Mouse (Mus musculus): ENCODE measurements around the gene Hc.

Hc gene

DNA sequence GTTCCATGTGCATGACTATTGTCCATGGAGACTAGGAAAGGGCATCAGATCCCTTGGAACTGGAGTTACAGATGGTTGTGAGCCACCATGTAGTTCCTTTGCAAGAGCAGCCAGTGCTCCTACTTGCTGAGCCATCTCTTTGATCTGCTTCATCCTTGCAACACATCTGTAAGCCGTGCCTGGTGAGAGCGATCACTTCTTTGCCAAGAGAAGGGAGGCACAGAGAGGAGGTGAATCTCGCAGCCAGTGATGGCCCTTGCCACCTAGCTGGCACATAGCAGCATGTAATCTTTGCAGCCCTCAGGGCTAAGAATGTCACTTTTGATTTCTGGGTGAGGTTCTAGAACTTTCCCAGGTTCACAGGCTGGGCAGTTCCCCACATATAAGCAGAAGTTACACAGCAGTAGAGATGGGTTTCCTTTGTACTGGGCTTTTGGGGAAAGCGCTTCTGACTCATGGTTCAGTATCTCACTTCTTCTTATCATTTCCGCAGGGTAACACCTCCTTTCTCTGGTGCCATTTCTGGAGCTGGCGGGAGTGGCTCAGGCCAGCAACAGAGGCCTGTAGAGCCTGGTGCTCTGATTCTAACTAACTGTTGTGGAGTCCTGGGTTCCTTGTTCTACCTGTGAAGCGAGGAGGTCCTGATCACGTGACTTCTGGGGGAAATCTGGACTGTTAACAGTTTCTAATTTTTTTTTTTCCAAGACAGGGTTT is 84.1 kb downstream of the Hc start:
- DNase-seq (ENCODE audit: low read depth, low spot score): peak; percentile 64

DNA sequence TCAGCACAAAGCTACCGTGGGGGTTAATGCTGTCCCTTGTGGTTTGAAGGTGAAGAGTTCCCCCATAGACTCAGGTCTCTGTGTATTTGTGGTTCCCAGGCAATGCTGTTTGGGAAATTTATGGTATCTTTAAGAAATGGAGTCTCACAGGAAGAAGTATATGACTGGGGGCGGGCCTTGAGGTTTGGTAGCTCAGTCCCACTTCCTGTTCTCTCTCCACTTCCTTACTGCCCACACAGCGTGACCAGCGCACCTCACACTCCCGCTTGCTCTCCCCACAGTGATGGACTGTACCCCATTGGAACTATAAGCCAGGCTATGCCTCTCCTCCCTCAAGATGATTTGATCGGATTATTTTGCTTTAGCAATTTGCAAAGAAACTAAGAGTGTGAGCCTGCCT is 84.8 kb downstream of the Hc start:
- peak; percentile 62 for DNase-seq (ENCODE audit: low read depth, low spot score)

DNA sequence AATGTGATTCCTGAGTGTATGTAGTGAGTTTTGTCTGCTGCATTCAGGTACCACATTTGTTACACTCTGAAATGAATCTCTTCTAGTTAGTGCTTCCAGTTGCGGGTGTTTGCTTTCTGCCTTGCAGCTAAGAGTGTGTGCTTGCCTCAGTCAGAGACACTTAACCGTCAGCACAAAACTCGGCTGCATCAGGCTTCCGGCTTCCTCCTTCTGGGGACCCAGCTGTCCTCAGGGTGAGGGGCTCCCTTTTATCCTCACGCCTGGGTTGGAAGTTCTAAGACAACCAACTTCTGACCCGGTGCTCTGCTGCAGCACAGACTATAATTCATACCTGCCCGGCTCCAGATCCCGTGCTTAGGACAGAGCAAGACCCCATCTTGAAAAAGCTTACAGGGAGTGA is 88.2 kb downstream of the Hc start:
- DNase-seq (ENCODE audit: low read depth, low spot score): no peak

DNA sequence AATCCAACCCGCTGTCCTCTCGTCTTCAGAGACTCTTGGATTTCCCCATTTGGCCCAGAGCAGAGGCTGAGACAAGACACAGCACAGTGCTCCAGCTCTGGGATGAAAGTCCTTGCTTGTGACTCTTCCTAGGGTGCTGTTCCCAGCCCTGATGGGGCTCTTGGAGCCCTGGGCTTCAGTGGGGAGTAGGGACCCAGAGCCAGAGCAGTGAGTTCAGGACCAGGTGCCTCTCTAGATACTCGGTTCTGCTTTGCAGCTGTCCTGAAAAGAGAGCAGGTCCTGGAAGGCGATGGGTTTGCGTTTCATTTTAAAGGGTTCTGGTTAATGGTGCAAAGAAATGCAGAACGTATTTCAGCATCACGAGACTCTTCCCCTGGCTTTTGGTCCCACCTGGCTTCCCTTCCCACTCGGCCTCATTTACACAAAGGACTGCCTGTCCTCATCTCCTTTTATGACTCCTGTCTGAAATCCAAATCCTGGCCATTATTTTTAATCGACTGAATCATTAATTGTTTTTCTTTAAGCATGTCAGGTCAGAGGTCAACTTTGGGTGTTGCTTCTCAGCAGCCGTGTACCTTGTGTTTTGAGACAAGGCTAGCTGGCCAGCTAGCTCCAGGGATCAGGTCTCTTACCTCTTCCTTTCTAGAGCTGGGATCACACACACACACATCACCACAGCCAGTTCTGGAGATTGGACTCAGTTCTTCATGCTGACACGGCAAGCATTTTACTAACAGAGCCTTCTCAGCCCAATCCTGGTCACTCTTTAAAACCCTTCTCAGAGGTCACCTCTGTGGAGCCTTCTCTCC is 90.0 kb downstream of the Hc start:
- no peak for DNase-seq (ENCODE audit: low read depth, low spot score)

DNA sequence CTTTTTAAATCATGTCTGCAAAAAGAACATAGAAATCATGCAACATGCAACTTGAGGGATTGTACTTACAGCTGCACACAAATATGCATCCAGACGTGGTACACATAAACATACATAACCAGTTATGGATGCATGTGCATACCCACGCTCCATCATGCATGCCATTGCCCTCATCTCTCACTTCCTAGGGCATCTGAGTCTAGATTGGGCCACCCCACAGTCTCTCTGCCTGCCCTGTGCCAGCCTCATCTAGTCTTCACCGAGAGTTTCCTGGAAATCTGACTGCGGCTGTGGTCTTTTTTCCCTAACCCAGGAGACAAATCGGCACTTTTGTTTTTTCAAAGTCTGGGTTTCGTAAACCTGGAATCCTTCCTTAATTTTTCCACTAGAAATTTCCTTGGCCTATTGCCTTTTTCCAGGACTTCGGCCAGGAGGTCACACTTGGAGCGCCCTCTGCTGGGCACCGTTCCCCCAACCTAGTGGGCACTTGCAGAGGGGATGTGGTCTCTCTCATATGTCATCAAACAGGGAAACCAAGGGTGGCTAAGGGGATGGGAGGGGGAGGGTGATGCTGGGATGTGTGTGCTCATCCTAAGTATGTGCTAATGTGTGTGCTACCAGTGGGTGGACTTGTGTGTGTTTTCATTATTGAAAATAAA is 91.0 kb downstream of the Hc start:
- peak; percentile 80 for DNase-seq (ENCODE audit: low read depth, low spot score)

DNA sequence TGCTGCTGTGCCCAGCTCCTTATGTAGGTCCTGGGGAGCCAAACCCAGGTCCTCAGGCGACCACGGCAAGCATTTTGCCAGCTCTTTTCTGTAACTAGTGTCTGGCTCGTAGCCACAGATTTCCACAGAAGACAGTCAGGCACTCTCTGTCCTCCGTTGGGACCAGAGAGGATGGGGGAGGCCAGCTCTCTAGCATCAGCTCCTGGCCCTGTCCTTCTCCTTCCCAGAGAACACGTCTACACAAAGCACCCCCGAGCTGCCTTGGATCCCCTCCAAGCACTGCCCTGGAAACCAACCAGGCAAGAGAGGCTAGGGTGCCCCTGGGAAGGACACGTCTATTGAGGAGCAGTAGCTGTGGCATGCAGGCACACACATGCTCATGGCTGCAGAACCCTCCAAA is 92.1 kb downstream of the Hc start:
- no peak for DNase-seq (ENCODE audit: low read depth, low spot score)

DNA sequence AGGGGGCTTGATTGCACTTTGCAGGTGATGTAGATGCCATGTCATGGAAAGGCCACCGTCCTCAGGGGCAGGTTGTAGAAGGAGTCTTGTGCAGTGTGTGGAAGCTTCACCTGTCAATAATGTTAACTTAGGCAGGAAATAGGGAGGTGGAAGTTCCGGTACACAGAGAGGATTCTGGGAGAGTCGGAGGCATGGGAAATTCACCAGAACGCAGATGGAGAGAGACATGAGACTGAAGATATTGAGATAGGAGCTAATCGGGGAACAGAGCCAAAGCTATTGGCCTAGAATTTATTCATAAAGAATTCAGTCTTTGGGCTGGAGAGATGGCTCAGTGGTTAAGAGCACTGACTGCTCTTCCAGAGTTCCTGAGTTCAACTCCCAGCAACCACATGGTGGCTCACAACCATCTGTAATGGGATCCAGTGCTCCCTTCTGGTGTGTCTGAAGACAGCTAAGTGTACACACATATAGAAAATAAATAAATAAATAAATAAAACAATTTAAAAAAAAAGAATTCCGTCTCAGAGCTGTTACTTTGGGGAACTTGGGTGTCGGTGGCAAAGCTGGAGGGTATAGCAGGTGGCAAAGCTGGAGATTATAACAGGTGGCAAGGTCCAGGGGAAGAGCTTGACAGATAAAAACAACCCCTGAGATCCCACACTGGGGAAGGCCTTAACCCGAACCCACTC is 94.8 kb downstream of the Hc start:
- no peak for DNase-seq (ENCODE audit: low read depth, low spot score)

DNA sequence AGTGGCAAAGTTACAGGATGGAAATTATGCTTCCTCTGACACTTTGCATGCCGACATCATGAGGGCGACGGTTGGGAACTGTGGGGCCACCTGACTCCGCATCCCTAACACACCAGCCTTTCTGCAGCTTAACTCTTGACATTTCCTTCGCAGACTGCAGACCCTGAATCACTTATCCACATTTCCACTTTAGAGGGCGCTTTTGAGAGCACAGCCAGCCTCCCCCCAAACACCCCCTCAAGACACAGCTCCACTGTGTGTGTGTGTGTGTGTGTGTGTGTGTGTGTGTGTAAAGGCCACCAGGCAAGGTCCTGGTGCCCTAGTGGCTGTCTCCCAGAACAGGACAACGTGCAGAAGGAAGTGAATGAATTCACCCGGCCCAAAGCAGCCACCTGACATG is 95.4 kb downstream of the Hc start:
- DNase-seq (ENCODE audit: low read depth, low spot score): peak; percentile 44

DNA sequence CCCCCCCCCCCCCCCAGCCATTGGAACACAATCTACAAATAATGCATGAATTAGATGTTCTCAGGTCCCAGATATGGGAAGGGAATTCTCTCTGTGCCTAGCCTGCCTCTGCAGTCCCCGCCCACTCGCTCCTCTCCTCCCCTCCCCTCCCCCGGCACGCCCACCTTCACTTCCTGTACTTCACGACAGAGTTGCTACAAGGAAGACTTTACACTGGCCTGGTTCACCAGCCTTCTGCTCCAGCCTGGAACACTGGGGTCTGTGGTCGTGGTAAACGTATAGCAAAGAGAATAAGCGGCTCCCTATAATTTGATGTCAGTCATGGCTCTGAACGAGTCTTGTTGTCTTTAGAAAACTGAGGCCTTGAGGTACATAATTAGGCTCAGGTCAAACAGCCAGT is 95.9 kb downstream of the Hc start:
- DNase-seq (ENCODE audit: low read depth, low spot score): peak; percentile 87

DNA sequence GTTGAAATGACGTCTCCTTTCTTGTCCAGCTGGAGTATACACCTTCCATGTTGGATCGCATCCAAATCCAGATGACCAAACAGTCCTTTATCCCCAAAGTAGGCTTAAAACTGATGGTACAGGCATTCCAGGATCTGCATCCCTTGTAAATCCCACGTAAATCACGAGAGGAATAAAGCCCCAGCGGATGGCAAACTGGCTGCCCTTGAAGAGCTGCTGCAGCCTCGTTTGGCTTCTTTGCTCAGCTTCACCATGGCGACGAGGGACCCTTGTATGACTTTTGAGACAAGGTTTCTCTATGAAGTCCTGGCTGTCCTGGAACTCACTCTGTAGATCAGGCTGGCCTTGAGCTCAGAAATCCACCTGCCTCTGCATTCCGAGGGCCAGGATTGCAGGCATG is 96.6 kb downstream of the Hc start:
- DNase-seq (ENCODE audit: low read depth, low spot score): no peak

DNA sequence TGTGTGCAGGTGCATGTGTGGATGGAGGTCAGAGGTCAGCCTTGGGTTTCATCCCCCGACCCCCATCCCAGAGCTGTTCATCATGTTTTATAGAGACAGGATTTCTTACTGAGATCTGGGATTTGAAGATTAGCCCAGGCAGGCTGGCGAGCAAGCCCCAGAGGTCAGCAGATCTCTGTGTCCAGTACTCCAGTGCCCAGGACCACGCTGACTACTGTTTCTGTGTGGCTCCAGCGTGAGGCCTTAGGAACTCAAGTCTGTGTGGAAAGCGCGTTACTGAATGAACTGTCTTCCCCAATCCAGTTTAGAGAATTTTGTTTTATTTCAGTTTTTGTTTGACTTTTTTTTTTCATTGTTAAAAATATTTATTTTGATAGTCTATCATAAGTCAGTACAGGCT is 97.0 kb downstream of the Hc start:
- DNase-seq (ENCODE audit: low read depth, low spot score): no peak

DNA sequence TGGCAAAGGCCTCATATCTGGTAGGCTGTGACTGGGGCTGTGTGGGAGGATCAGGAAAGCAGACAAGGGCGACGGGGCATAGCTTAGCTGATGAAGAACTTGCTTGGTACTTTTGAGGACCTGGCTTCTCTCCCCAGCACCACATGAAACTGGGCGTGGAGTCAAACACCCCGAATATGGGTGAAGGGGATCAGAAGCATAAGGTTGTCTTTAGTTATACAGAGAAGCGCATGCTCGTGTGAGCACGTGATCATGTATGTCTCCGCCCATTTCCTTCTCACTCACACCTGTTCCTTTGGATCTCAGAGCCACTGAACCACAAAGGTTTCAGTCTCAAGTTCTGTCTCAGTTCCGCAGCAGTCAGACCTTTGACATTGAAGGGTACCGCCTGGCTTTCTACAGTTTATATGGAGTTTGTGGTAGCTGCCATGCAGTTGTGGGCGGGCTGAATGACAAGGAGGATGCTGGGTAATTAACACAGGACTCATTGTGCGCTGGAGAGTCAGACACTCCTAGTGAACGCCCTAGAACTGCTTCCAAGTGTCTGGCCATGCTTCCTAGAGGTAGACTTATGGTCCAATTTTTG is 97.8 kb downstream of the Hc start:
- DNase-seq (ENCODE audit: low read depth, low spot score): peak; percentile 94

DNA sequence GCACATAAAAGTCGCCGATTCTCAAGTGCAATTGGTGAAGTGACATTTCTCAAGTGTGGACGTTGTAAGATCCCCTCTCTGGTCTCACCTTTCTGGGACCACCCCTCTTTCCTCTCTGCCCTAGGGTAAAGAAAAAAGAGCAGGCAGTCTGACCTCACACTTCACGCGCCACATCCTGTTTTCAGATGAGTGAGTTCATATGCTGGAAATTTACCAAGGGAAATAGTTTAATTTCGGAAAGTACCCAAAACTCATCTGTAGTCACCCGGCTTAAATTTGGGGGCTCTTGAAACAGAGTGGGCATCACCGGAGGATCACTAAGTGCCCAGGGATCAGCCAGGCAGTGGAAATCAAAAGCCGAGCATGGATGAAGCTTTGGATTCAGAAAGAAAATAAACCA is 98.3 kb downstream of the Hc start:
- DNase-seq (ENCODE audit: low read depth, low spot score): peak; percentile 88

DNA sequence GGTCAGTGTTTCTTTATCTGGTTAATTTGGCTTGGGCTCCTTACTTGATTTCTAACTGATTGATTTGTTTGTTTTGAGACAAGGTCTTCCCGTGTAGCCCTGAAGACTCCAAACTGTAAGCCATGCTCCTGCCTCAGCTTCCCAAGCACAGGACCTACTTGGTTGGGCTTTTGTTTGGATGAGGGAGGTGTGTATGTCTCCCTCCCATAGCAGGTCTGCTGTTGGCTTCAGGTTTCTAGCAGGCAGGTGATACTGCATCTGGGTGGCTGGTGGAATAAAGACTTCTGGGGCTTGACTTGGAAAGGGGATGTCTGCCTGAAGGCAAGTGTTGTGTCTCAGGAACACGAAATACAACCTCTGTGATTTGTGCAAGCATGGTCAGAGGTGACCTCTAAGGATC is 99.0 kb downstream of the Hc start:
- DNase-seq (ENCODE audit: low read depth, low spot score): peak; percentile 55

DNA sequence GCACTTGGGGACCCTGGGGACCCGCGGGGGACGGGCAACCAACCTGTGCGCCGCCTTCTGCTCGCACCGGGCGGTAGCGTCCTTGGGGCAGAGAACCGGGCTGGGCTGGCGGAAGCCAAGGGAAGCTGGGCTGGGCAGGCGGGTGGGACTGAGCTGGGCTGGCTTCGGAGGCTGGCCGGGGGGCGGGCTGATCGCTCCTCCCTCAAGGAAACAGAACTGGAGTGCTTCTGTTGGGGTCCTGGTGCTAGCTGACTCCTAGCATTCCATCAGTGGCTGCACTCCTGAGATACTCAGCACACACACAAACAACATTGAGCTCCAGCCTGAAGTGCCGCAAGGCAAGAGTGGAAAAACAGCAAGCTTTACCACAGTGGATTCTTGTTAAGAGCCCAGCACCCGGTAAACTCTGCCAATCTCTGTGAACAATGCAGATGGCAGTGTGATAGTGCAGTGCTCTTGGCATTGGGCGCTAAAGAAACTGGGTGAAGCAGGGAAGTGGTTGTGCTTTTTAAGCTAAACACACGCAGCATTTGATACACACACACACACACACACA is 99.7 kb downstream of the Hc start, which contains the start of gene Traf1:
Traf1 (minus strand) TSS at position 292 of the 556 bp plus-strand sequence.
- peak; percentile 78 for DNase-seq (ENCODE audit: low read depth, low spot score)

DNA sequence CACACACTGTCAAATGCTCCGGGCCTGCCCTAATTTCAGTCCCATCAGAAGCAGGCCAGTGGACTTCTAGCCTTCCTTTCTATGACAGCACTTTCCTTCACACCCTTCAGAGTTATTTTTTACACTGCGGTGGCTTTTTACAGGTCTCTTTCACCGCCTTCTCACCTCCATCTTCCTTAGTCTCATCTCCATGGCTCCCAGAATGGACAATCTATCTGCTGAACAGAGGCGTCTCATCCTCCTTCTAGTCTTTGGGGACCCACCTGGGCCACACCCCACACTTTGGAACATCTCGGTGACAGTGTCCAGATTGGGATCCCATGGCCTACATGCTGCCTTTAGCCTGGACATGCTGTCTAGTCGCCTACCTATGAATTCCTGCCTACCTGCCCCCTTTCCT is 100.3 kb downstream of the Hc start:
- no peak for DNase-seq (ENCODE audit: low read depth, low spot score)

DNA sequence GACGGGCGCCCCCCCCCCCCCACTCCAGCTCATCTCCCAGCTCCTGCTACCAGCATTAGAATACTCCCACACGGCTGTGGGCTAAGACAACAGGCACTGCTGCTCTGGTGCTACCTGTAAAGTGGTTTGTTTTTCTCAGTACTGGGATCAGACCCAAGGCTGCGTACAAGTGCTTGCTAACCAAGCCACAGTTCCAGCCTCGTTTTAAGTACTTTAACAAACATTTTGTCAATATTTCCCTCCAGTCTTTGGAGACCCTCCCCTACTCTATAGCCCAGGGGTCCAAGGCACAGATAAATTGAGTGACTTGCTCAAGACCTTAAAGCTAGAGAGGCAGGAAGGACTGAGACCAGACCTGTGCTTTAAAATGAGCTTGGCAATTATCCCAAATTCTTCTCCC is 100.8 kb downstream of the Hc start:
- DNase-seq (ENCODE audit: low read depth, low spot score): peak; percentile 59

DNA sequence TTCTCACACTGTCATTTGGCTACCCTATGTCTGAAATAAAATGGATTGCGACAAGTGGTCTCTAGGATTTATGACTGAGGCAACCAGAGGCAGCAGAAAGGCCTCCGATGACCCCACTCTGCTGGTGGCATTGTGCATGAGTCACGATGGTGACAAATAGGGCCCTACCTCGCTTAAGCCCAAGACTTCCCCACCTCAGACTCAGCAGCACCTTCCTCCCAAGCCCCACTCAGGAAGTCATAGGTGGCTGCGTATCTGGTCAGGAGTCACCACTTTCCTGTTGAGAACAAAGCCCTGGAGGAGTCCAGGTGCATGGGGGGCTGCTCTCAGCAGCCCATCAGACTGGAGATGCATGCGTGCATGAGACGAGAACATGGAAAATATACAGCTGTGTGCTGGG is 102.7 kb downstream of the Hc start:
- DNase-seq (ENCODE audit: low read depth, low spot score): peak; percentile 64

DNA sequence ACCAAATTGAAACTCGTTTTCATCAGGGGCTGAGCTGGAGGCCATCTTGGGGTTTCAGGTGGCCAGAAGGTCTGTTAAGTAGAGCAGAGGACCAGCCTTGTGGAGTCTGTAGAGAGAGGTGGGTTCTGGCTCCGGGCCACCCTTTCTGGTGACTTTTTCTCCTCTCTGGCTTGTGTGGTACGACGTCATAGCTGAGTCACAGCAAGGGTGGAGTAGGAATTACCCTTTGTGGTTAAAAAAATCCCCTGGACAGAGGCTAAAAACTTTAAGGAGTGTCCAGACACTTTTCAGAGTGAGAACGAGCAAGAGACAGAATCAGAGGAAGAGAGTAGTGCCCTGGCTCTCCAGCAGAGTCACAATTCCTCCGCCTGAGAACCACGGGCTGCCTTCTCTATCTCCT is 103.2 kb downstream of the Hc start:
- DNase-seq (ENCODE audit: low read depth, low spot score): peak; percentile 84

DNA sequence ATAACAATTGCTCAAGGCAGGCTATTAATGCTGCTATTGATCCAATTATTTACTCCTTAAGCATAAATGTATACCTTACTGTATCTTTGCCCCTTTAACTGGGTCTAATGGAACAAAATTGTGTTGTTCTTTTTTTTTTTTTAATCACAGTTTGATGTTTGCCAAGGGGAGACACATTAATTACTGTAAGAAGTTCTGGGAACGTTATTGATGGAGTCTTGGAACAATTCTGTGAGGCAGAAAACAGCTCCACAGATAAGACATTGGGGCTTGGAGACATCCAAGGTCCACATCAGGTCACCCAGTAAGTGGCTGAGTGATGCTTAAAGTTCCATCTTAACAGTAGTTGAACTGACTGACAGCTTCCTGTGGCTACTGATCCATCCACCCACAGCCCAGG is 103.8 kb downstream of the Hc start:
- DNase-seq (ENCODE audit: low read depth, low spot score): no peak

DNA sequence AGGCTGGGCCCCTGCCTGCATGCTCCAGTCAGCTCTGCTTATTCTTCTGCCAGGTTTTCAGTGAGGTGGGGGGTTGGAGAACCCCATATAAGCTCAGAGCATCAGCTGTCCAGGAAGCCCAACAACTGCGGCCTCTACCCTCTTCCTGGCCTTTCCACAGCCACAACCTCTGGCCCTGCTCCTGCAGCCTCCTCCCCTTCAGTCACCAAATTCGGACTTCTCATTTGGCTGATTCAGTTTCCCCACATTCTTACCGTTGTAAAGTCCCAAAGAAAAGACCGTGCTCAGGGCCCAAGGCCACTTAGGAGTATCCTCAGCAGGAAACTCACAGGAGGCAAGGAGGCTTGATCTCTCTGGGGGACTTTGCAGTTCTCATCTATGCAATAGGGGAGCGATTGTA is 104.3 kb downstream of the Hc start:
- DNase-seq (ENCODE audit: low read depth, low spot score): no peak

Data from CD4-positive, CD25-positive, alpha-beta regulatory T cell, adult 2 months (primary cell).